Mouse (Mus musculus): ENCODE data around the gene Neu3.

DNA sequence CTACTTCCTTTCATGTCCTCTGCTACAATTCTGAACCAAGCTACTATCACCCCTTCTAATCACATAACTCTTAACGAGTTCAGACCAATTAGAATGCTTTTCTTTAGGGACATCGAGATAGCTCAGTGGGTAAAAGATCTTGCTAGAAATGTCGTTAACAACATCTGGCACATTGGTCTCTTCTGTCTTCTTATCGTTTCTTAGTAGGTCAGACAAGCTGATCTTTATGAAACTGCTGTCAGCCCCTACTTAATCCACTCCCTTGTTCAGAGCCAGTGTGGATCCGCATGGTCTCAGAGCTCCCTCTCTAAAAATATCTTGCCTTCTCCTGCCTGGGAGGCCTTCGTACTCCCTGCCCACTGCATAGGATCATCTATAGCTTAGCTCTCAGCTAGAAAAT lies 45.7 kb upstream of the Neu3 start:
- TF ChIP-seq POLR2A (IDR thresholded peaks at IDR 0.05; ENCODE audit: extremely low read depth, insufficient read depth, low read length): no peak
- TF ChIP-seq CTCF (IDR thresholded peaks at IDR 0.05; ENCODE audit: extremely low read depth, insufficient read depth, low read length): no peak
